ENCODE assay signal across 10 mouse cellular contexts in genomic region chr16:72854101-72854500, GRCm38 (mm10).
DNase-seq lines count a peak whose midpoint lies in the region; ATAC-seq lines count a peak whose summit lies in the region.
"Had no signal": no experiment of that assay in that cellular context is flagged by ENCODE, and none has a peak within 500 bp of the region (broad histone marks: within the 10 kb centered on the region; RNA-seq: fewer than 3 reads in every experiment).

No protein-coding gene starts in this region.

- no peak for DNase-seq in cerebellum, postnatal 4 days (ENCODE audit: low spot score in 2 of 2)
- peak; percentile 54 for DNase-seq in layer of hippocampus, adult 9-11 months
- DNase-seq in layer of hippocampus, postnatal 10 days (ENCODE audit: low spot score in 2 of 2), result no peak
- DNase-seq in frontal cortex, postnatal 14 days (ENCODE audit: low spot score in 2 of 2), result peak; percentile 24 to 31
- DNase-seq in right cerebral cortex, postnatal 10 days (ENCODE audit: low spot score in 2 of 2), result peak; percentile 74 to 82
- DNase-seq in B cell, adult 2 months, result no peak
- no peak for DNase-seq in ovary, adult 18-20 months (ENCODE audit: low spot score)
- DNase-seq: adrenal gland, postnatal 14 days had no signal

- peak; percentile 82 for ATAC-seq in cerebellum, adult (ENCODE audit: insufficient number of reproducible peaks, low FRiP score, low TSS enrichment)
- ATAC-seq: midbrain, embryonic 15.5 days had no signal

Comparison
In these comparisons a context has a peak if more than half of its experiments do, and no peak if none do; other contexts are left out.
1. DNase-seq: peak in layer of hippocampus, adult 9-11 months (single experiment), frontal cortex, postnatal 14 days (2 of 2) and right cerebral cortex, postnatal 10 days (2 of 2); none in cerebellum, postnatal 4 days (0 of 2), layer of hippocampus, postnatal 10 days (0 of 2), B cell, adult 2 months (0 of 2) and ovary, adult 18-20 months (single experiment).